Mouse (Mus musculus) kidney, adult 2 months (tissue): ENCODE measurements at regions not wholly inside any gene's neighbourhood (a gene's known extent, or its start where the extent isn't known, plus 50 kb on each side); places are given as distances from the start of the nearest gene placed in this dataset.

Experiments used
- CTCF ChIP-seq: fragments of 200-500 bp; conservative IDR thresholded peaks from 2 replicates; pipeline ENCODE4 v1.5.1; 2011; ENCODE audit warnings: low read depth, mild to moderate bottlenecking, control low read depth, low read length, moderate library complexity, mixed read lengths; ENCODE audit not compliant: insufficient read depth, insufficient read length
- POLR2A ChIP-seq: fragments of 200-500 bp; IDR thresholded peaks from one replicate; pipeline ENCODE4 v1.6.1; 2011; ENCODE audit warnings: low read depth, low read length, control low read depth

DNA sequence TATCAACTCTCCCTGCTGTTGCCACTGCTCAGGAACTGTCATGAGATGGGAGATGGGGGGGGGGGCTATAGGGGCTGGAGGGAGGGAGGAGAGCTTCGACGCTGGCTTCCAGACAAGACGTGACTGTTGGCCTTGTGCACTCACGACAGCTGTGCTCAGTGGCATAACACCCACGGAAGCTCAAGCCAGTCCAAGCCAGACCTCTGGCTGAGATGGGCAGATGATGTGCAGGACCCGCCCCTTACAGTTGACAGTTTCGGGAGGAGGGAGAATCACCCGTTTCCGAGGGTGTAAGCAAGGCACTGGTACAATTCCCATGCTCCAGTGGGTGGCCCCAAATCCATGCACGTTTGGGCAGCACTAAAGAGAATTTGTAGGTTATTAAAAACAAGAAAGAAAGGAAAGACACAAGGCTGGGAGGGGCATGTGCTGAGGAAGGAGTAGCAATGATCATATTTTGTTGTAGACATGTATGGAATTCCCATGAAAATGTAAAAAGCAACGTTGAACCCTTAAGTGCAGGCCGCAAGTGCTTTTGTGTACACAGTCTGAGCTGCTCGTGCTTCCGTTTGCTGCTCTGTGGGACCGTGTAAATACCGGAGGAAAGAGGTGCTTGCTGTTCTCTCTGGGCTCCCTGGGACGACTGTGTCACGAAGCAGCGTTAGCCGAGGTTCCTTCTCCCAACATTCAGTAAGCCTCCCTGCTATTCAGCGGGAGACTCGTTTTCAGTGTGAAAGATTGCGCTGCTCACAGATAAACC is 188.2 kb upstream of the Serp2 start:
- TF ChIP-seq CTCF: no peak
- no peak for TF ChIP-seq POLR2A
